Mouse (Mus musculus) MN1 (cell line): Measurements from ENCODE around the gene Wnt3.

Experiments used
- DNase-seq: peaks from one replicate; pipeline ENCODE4 v3.0.0-alpha.2; 2016; ENCODE audit warnings: low spot score

Gene Wnt3

DNA sequence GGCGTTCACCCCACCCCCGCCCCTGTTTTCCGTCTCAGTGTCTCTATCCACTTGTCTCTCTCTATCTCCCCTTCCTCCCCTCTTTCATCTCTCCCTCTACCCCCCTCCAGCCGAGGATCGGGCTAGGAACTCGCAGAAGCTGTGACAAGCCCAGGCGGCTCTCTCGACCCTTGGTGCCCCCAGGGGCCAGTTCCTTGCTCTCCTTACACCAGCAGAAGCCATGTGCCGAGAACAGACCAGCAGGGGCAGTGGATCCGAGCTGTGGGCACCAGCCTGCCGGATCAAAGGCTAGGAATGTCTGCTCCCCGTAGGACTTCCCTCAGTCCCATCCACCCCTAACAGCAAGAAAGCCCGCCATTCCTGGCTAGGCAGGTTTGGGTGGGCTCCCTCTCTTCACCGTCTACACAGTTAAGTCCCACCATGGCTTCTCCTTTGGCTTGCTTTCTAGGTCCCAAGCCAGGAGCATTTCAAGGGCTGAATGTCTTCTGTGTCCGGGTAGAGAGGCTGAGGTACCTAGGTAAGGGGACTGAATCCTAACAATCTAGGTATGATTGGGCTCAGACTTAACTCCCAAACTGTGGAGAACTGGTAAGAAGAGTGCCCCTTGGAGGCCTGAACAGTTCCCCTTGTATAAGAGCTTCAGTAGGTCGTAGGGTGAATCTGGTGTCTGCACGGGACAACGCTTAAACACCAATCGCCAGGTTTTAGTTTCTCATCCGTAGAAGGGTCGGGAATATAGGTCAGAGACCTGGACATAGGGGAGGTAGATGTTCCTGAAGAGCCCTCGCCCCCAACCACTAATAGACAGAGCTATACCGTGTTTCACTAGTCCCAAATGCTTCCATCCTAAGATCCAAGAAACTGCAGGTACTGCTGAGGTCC lies 1.2 kb upstream of the Wnt3 start:
- DNase-seq, result peak; percentile 27

DNA sequence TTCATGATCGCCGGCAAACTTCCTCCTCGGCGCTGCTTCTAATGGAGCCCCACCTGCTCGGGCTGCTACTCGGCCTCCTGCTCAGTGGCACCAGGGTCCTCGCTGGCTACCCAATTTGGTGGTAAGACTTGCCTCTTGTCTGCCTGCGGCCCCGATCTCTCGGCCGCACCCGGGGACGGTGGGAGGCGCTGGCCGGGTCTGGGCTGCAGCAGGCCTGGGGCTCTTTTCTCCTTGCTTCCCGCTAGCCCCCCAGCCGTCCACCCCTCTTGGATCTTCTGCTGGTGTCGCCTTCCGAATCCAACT lies 229 bp downstream of the Wnt3 start:
- DNase-seq, result no peak

- DNase-seq, result peak; percentile 65
These were observed 6.2 kb downstream of the Wnt3 start for GRCm38 (mm10) chr11:103780152-103780551.

- peak; percentile 75 for DNase-seq
These were observed 16.0 kb downstream of the Wnt3 start for GRCm38 (mm10) chr11:103789951-103790350.

- DNase-seq, result peak; percentile 28
These were observed 27.2 kb downstream of the Wnt3 start for GRCm38 (mm10) chr11:103801128-103801527.

DNA sequence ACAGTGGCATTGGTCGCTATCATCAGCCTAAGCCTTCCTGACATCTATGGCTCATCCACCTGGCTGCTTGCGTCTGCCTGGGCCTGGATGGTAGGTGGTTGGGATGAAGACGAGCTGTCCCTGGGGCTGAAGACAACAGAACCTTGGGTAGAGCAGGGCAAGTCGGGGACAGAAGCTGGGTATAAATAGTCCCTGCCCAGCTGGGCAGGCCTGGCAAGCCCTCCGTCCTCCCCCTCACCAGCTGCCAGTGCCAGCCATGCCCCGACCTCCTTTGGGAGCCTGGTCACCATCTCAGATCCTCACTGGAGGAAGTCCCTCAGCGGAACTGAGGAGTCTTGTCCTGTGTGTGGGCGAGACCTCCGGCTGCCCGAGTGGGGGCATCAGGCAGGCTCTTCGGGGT lies 30.2 kb downstream of the Wnt3 start:
- DNase-seq, result no peak

DNA sequence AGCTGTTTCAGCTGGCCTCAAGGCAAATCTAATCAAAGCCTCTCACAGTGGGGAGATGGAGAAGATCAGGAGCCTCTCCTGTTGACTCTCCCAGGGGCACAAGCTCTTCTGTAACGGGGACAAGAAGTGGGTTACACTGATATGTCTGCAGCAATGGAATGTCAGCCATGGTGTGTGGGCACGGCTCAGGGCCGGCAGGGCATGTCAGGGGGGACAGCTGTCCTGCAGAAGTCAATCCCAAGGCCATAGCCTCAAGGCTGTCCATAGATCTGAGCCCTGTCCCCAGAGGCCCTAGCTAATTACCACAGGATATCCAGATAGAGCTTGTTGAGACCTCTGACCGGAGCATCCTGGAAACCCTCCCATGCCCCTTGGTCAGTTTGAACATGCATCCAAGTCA lies 30.9 kb downstream of the Wnt3 start:
- DNase-seq, result no peak

DNA sequence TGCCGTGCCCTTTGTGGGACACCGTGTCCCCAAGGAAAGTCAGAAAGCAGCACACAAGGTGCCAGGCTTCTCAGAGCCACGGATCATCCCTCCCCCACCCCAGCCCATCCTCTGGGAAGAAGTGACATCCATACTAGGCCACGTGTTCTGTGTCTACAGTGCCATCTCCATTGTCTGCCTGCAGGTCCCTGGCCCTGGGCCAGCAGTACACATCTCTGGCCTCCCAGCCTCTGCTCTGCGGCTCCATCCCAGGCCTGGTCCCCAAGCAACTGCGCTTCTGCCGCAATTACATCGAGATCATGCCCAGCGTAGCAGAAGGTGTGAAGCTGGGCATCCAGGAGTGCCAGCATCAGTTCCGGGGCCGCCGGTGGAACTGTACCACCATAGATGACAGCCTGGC lies 34.0 kb downstream of the Wnt3 start:
- DNase-seq, result peak; percentile 87

DNA sequence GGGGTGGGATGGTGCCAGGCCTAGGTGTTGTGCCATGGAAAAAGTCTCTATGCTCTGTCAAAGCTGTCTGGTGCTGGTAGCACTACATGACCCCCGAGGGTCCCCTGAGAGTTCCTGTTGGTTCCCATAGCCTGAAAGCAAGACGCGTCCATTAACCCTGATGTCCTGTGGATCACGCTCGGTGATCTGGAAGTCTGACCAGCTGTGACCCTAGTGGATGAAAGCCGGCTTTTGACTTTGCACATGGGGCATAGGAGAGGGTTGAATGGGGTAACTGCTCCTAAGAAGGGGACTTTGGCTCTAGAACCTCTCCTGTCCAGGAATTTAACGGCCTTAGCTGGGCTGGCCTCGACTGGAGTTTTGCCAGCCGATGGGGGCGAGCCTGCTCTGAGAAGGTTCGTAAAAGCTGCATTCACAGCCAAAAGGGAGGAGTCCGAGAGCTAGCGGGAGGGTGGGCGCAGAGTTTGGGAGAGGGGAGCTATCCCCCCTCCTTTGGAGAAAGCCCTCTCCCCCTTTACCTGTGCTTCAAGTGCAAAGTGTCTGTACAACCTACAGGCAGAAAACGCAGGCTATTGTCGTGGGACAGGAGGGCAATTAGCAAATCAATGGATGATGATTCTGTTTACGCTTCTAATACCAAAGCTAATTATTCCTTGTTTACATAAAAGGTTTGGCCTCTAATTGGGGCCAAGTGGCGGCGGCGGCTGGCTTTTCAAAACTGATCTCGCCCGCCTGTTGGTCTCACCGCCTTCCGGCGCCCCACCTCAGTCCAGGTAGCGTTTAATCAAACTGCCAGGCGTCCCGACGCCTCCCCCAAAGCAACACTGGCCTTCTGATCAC lies 35.0 kb downstream of the Wnt3 start:
- DNase-seq, result peak; percentile 56

- peak; percentile 58 for DNase-seq
These were observed 36.0 kb downstream of the Wnt3 start for GRCm38 (mm10) chr11:103809611-103810598.

GRCm38 (mm10) chr11:103810631-103811030 lies 36.7 kb downstream of the Wnt3 start:
- no peak for DNase-seq

DNA sequence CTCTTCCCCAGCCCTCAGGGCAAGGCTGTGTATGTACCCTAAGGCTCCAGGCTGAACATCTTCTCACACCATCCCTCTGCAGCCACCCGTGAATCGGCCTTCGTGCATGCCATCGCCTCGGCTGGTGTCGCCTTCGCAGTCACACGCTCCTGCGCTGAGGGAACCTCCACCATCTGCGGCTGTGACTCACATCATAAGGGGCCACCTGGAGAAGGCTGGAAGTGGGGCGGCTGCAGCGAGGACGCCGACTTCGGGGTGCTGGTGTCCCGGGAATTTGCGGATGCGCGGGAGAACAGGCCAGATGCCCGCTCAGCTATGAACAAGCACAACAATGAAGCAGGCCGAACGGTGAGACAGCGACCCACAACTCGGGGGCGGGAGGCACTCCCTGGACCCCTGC lies 37.3 kb downstream of the Wnt3 start:
- DNase-seq, result no peak

- DNase-seq, result no peak
These were observed 40.9 kb downstream of the Wnt3 start for GRCm38 (mm10) chr11:103814808-103815207.

- peak; percentile 48 for DNase-seq
These were observed 42.0 kb downstream of the Wnt3 start for GRCm38 (mm10) chr11:103815986-103816385.

DNA sequence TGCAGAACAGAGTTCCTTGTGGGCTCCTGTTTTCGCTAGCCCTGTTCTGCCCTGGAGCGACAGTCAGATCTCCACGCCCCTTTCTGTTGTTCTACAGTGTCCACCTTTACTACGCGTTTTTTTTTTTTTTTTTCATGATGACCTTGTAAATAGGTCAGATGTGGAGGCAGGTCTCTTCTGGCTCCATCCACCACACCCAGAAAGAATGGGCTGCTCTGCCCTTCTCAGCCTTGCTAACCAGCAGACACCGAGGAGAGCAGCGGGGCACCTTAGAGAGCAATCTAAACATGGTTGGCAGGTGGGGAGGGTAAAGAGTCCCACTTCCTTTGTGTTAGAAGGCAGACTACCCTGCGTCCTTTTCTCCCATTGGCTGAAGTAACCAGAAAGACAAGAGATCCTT lies 42.8 kb downstream of the Wnt3 start:
- DNase-seq, result no peak

GRCm38 (mm10) chr11:103827201-103827600 lies 53.3 kb downstream of the Wnt3 start:
- DNase-seq, result no peak

DNA sequence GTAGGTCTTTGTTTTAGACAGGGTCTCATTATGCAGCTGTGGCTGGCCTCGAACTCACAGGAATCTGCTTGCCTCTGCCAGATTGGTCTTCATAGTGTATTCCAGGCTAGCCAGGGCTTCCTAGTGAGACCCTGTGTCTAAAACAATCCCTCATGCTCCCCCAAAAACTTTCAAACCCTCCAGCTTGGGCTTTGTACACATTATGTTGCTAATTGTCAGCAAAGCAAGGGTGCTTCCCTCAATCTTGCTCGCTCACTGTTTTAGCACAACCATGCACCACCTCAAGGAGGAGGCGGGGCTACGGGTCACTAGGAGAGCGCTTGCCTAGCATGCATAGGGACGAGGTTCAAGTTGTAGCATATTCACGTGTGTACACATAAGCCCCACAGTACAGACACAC lies 54.9 kb downstream of the Wnt3 start:
- DNase-seq, result no peak

DNA sequence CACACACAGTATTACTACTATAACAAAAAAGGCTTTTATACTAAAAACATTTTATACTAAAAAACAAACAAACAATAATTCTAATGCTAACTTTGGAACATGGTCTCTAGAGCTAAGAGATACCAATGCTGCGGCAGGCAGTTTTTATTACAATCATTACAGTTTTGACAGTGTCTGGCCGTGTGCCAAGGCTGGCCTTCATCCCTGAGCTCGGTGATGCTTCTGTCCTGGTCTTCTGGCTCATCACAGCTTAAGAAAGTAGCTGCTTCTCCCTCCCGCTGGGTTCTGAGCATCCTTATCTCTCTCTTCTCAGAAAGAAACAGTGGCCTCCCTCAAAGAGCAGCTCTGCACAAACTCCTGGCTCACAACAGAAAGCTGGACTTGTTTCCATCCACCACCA lies 56.0 kb downstream of the Wnt3 start:
- DNase-seq, result no peak

DNA sequence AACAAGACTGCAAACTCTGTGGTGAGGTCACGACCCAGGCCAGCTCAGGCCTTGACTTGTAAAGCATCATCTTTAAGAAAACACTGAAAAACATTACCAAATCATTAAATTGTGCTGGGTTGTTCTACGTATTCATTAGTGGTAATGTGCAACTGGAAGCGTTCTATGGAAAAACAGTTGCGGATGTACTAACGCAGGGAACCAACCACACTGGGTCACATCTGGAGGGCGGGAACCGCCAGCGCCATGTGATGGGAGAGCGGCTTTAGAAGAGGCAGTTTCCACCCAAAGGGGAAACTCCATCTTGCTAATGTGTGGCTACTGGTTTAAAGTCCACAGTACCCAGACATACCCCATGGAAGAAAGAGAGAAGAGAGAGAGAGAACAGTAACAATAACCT lies 56.5 kb downstream of the Wnt3 start:
- DNase-seq, result no peak

- no peak for DNase-seq
These were observed 57.8 kb downstream of the Wnt3 start for GRCm38 (mm10) chr11:103831766-103832165.

- DNase-seq, result no peak
These were observed 58.4 kb downstream of the Wnt3 start for GRCm38 (mm10) chr11:103832331-103832730.

- no peak for DNase-seq
These were observed 65.0 kb downstream of the Wnt3 start for GRCm38 (mm10) chr11:103838955-103839354.
